Mouse (Mus musculus): ENCODE measurements around the gene Slc12a7. TPM values are rescaled to one million over a fixed set of nuclear protein-coding genes. Genes with fewer than 3 reads are reported as not detected.
A peak's percentile ranks its signal among the peaks of the same experiment; 100 is the strongest.

The Slc12a7 gene
- polyA plus RNA-seq (2012; ENCODE audit: insufficient read depth, insufficient read length, missing spikeins): 50.6 and 53.9 TPM in 2 replicates

- TF ChIP-seq CTCF (IDR thresholded peaks at IDR 0.05; ENCODE audit: low read depth, low read length) (no peak), POLR2A (IDR thresholded peaks at IDR 0.05; ENCODE audit: borderline replicate concordance, low read depth, low read length) (no peak)
- peaks cover 8% of the 10 kb centered on the region for H3K4me1 ChIP-seq (ENCODE audit: control insufficient read depth, insufficient read depth, low read length)
- H3K4me3 ChIP-seq (ENCODE audit: insufficient read depth, low read length): peak within 1 kb of the TSS; percentile 38; the same call in 1 of the 2 replicates
- no peak within 1 kb of the TSS for H3K27ac ChIP-seq (ENCODE audit: insufficient read depth, low read depth, low read length)
Observed at GRCm38 (mm10) chr13:73732742-73733700, at the start of gene Slc12a7. Gene Slc12a7 (plus strand): TSS chr13:73733094.

- no peak overlapping the region for H3K4me3 ChIP-seq (ENCODE audit: insufficient read depth, low read length)
- H3K27ac ChIP-seq (ENCODE audit: insufficient read depth, low read depth, low read length): no peak overlapping the region
- H3K4me1 ChIP-seq (ENCODE audit: control insufficient read depth, insufficient read depth, low read length): peaks cover 35% of the 10 kb centered on the region
- TF ChIP-seq CTCF (IDR thresholded peaks at IDR 0.05; ENCODE audit: low read depth, low read length) (no peak), POLR2A (IDR thresholded peaks at IDR 0.05; ENCODE audit: borderline replicate concordance, low read depth, low read length) (no peak)
Observed at GRCm38 (mm10) chr13:73683682-73684081, 49.2 kb upstream of the Slc12a7 start.

GRCm38 (mm10) chr13:73684412-73684811, 48.5 kb upstream of the Slc12a7 start:
- TF ChIP-seq CTCF (IDR thresholded peaks at IDR 0.05; ENCODE audit: low read depth, low read length) (no peak), POLR2A (IDR thresholded peaks at IDR 0.05; ENCODE audit: borderline replicate concordance, low read depth, low read length) (no peak)

GRCm38 (mm10) chr13:73685502-73685901, 47.4 kb upstream of the Slc12a7 start:
- H3K4me3 ChIP-seq (ENCODE audit: insufficient read depth, low read length): no peak overlapping the region
- no peak overlapping the region for H3K27ac ChIP-seq (ENCODE audit: insufficient read depth, low read depth, low read length)
- H3K4me1 ChIP-seq (ENCODE audit: control insufficient read depth, insufficient read depth, low read length): peaks cover 29% of the 10 kb centered on the region
- no peak for TF ChIP-seq CTCF (IDR thresholded peaks at IDR 0.05; ENCODE audit: low read depth, low read length)
- no peak for TF ChIP-seq POLR2A (IDR thresholded peaks at IDR 0.05; ENCODE audit: borderline replicate concordance, low read depth, low read length)

More at GRCm38 (mm10) chr13:73684412-73684811, 48.5 kb upstream of the Slc12a7 start:
- Histone ChIP-seq H3K27ac (ENCODE audit: insufficient read depth, low read depth, low read length) (no peak overlapping the region), H3K4me1 (ENCODE audit: control insufficient read depth, insufficient read depth, low read length) (peaks cover 35% of the 10 kb centered on the region), H3K4me3 (ENCODE audit: insufficient read depth, low read length) (no peak overlapping the region)

- peaks cover 25% of the 10 kb centered on the region for H3K4me1 ChIP-seq (ENCODE audit: control insufficient read depth, insufficient read depth, low read length)
- no peak overlapping the region for H3K27ac ChIP-seq (ENCODE audit: insufficient read depth, low read depth, low read length)
- TF ChIP-seq CTCF (IDR thresholded peaks at IDR 0.05; ENCODE audit: low read depth, low read length): no peak
- no peak overlapping the region for H3K4me3 ChIP-seq (ENCODE audit: insufficient read depth, low read length)
Observed at GRCm38 (mm10) chr13:73687601-73688000, 45.3 kb upstream of the Slc12a7 start.

GRCm38 (mm10) chr13:73688934-73689333, 44.0 kb upstream of the Slc12a7 start:
- Histone ChIP-seq H3K4me3 (ENCODE audit: insufficient read depth, low read length) (no peak overlapping the region), H3K27ac (ENCODE audit: insufficient read depth, low read depth, low read length) (no peak overlapping the region), H3K4me1 (ENCODE audit: control insufficient read depth, insufficient read depth, low read length) (peaks cover 24% of the 10 kb centered on the region)
- no peak for TF ChIP-seq POLR2A (IDR thresholded peaks at IDR 0.05; ENCODE audit: borderline replicate concordance, low read depth, low read length)
- no peak for TF ChIP-seq CTCF (IDR thresholded peaks at IDR 0.05; ENCODE audit: low read depth, low read length)

- TF ChIP-seq POLR2A (IDR thresholded peaks at IDR 0.05; ENCODE audit: borderline replicate concordance, low read depth, low read length): no peak
- TF ChIP-seq CTCF (IDR thresholded peaks at IDR 0.05; ENCODE audit: low read depth, low read length): peak; percentile 63
- Histone ChIP-seq H3K4me1 (ENCODE audit: control insufficient read depth, insufficient read depth, low read length) (peaks cover 7% of the 10 kb centered on the region), H3K4me3 (ENCODE audit: insufficient read depth, low read length) (no peak overlapping the region), H3K27ac (ENCODE audit: insufficient read depth, low read depth, low read length) (no peak overlapping the region)
Observed at GRCm38 (mm10) chr13:73692249-73692868, 40.5 kb upstream of the Slc12a7 start.

GRCm38 (mm10) chr13:73693333-73693732, 39.6 kb upstream of the Slc12a7 start:
- H3K4me3 ChIP-seq (ENCODE audit: insufficient read depth, low read length): no peak overlapping the region
- TF ChIP-seq CTCF (IDR thresholded peaks at IDR 0.05; ENCODE audit: low read depth, low read length) (no peak), POLR2A (IDR thresholded peaks at IDR 0.05; ENCODE audit: borderline replicate concordance, low read depth, low read length) (no peak)
- H3K4me1 ChIP-seq (ENCODE audit: control insufficient read depth, insufficient read depth, low read length): peaks cover 7% of the 10 kb centered on the region
- H3K27ac ChIP-seq (ENCODE audit: insufficient read depth, low read depth, low read length): peak overlapping the region; percentile 33

- TF ChIP-seq CTCF (IDR thresholded peaks at IDR 0.05; ENCODE audit: low read depth, low read length) (no peak), POLR2A (IDR thresholded peaks at IDR 0.05; ENCODE audit: borderline replicate concordance, low read depth, low read length) (no peak)
- Histone ChIP-seq H3K4me3 (ENCODE audit: insufficient read depth, low read length) (no peak overlapping the region), H3K4me1 (ENCODE audit: control insufficient read depth, insufficient read depth, low read length) (peaks cover 7% of the 10 kb centered on the region), H3K27ac (ENCODE audit: insufficient read depth, low read depth, low read length) (no peak overlapping the region)
Observed at GRCm38 (mm10) chr13:73694972-73695371, 37.9 kb upstream of the Slc12a7 start.

GRCm38 (mm10) chr13:73696529-73696928, 36.4 kb upstream of the Slc12a7 start:
- no peak overlapping the region for H3K27ac ChIP-seq (ENCODE audit: insufficient read depth, low read depth, low read length)
- H3K4me3 ChIP-seq (ENCODE audit: insufficient read depth, low read length): no peak overlapping the region
- H3K4me1 ChIP-seq (ENCODE audit: control insufficient read depth, insufficient read depth, low read length): peaks cover 7% of the 10 kb centered on the region
- no peak for TF ChIP-seq CTCF (IDR thresholded peaks at IDR 0.05; ENCODE audit: low read depth, low read length)
- TF ChIP-seq POLR2A (IDR thresholded peaks at IDR 0.05; ENCODE audit: borderline replicate concordance, low read depth, low read length): no peak
